Mouse (Mus musculus) CH12.LX (cell line): Measurements from ENCODE around the gene Thsd1.

Experiments
- CHD2 ChIP-seq: IDR thresholded peaks from 2 replicates; pipeline ENCODE4 v1.6.1; 2011; ENCODE audit warnings: low read length, improper control_type of control experiment
- CTCF ChIP-seq, 2 experiments: IDR thresholded peaks in 1 of 2; conservative IDR thresholded peaks in 1 of 2; 2 replicates each; pipeline ENCODE4 v1.5.1; 2011 to 2012; ENCODE audit warnings: low read depth in 2 of 2, low read length in 2 of 2, improper control_type of control experiment in 1 of 2, inconsistent platforms in 1 of 2, mild to moderate bottlenecking in 1 of 2, moderate library complexity in 1 of 2
- MAX ChIP-seq: IDR thresholded peaks from 2 replicates; pipeline ENCODE4 v1.6.1; 2011; ENCODE audit warnings: low read length, improper control_type of control experiment

GRCm38 (mm10) chr8:22259531-22259930, 32.4 kb downstream of the Thsd1 start:
- no peak for TF ChIP-seq MAX
- no peak for TF ChIP-seq CTCF (conservative IDR thresholded peaks at IDR 0.05 in 1 of 2, IDR thresholded peaks at IDR 0.05 in 1 of 2; ENCODE audit: low read depth in 2 of 2, low read length in 2 of 2)
- no peak for TF ChIP-seq CHD2
